Mouse (Mus musculus) myocyte (in vitro differentiated cells): Measurements from ENCODE around the gene Slc41a3.

Experiments used
- E2F4 ChIP-seq: IDR thresholded peaks from one replicate; pipeline ENCODE4 v1.6.1; 2011; ENCODE audit warnings: mild to moderate bottlenecking, control low read depth, moderate library complexity; ENCODE audit not compliant: insufficient read depth
- MAX ChIP-seq: IDR thresholded peaks from one replicate; pipeline ENCODE4 v1.6.1; 2011; ENCODE audit warnings: low read depth, mild to moderate bottlenecking, control low read depth
- POLR2A ChIP-seq: IDR thresholded peaks from one replicate; pipeline ENCODE4 v1.6.1; 2011; ENCODE audit warnings: low read depth, mild to moderate bottlenecking, control low read depth, moderate library complexity; ENCODE audit not compliant: insufficient read length
- SRF ChIP-seq: IDR thresholded peaks from one replicate; pipeline ENCODE4 v1.6.1; 2011; ENCODE audit warnings: low read depth; ENCODE audit not compliant: control insufficient read depth, insufficient read length

GRCm38 (mm10) chr6:90622758-90623455, 18.4 kb downstream of the Slc41a3 start:
- TF ChIP-seq MAX (no peak), POLR2A (no peak), E2F4 (no peak), SRF (no peak)
